Mouse (Mus musculus) 3T3-L1 (cell line): ENCODE results near the gene Hltf.
"Not testable (repeated sequence)": the region's sequence is repeated elsewhere in the genome, so short reads cannot be mapped to it uniquely, and the experiment has no call there.

Source experiments
- DNase-seq: peaks from one replicate; pipeline ENCODE4 v3.0.0-alpha.2; 2015; ENCODE audit warnings: low read depth, low spot score

Hltf gene

DNA sequence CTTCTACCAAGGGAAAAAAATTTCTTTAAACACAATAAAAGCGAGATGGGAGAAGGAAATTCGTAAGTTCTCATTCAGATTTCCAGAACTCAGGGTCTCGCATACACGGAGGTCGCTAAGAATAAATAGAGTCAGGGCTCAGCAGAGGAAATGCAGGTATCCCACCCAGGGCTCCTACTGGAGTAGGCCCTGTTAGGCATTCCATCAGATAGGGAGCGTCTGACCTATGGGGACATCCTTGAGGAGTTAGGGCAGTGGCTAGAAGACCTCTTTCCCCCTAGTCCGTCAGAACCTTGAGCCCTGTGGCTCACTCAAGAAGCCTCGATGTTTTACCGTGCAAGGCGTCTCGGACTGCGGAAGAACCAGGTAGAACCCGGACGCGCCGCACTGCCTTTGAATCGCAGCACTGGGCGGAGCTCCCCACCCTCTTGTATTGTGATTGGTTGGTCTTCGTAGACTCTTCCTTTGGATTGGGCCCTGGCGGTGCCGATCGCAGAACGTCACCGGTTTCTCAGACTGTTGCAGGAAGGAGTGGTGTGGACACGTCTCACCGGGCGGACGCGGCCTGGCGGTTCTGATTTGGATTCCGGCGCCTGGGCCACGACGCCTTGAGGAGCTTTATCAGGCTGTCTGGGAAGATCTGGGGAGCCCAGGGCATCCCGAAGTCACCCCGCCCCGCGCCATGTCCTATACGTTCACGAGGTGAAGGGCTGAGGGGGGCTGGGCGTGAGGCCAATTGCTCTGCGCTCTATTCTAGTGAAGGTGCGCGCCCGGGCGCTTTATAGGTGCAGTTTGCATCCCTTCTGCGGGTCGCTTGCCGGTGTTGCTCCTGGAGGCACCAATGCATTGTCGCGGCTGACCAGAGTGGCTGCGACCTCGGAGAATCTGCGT is at the start of gene Hltf:
TSS of gene Hltf (plus strand) at position 506 of the 891 bp plus-strand sequence.
- DNase-seq: peak; percentile 97

DNA sequence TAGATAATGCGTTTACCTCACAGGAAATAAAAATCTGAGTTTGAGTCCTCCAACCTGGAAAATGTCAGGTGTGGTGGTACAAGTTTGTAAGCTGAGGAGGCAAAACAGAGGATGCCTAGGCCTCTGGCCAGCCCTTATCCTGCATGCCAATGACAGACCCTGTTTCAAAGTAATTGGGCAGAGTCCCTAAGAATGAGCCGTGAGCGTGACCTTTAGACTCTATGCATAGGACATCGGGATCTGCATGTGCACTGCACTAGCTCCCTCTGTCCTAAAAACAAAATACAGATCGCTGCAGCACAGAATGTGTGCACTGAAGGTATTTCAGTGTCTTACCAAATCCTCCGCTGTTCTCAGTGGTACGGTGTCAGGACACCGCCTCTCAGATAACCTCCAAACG is 47.1 kb upstream of the Hltf start:
- no peak for DNase-seq

DNA sequence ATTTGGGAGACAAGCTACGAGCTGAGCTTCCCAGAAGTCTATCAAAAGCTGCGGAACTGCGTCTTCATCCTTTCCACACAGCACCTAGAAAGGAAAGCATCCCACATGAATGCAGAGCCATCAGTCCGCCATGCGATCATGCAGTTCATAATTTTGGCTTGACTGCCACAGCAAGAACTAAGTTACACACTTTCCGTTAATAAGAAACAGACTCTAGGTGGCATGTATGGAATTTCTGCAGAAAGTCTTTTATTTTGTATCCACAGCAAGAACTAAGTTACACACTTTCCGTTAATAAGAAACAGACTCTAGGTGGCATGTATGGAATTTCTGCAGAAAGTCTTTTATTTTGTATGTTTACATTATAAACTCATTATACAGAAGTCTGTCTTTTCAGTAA is 46.7 kb upstream of the Hltf start:
- DNase-seq: not testable (repeated sequence)

DNA sequence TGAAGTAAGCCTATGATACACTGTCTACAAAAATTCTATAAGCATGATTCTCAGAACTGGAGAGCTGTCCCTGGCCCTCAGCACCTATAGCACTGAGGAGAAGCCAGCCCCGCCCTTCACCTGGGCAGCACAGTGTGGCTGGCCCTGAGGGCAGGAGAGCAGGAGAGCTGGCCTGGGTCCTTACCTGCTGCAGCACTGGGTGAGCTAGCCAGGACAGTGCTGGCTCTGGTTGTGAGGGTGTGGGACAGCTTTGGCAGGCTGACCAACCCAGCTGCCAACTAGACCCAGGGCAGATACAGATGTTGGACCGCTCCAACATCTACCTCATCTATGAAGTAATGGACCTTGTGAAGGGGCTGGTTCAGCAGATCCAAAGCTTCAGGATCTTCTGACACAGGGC is 43.2 kb upstream of the Hltf start:
- DNase-seq: no peak

DNA sequence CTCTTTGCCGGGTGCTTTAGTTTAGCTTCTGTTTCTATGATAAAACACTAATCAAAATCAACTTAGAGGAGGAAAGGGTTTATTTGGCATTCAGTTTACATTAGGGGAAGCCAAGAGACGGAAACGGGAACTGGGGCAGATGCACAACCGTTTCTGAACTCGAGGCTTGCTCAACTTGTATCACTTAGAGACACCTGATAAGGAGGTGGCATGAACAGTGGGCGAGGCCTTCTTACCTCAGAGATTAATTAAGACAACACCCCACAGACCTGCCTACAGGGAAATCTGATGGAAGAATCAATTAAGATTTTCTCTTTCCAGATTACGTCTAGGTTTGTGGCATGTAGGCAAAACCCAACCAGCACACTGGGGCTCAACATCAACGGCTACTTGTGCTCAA is 39.5 kb upstream of the Hltf start:
- DNase-seq: no peak

- no peak for DNase-seq
Measured at GRCm38 (mm10) chr3:20023832-20024231, 33.8 kb upstream of the Hltf start.

- no peak for DNase-seq
Measured at GRCm38 (mm10) chr3:20026481-20026880, 31.1 kb upstream of the Hltf start.

DNA sequence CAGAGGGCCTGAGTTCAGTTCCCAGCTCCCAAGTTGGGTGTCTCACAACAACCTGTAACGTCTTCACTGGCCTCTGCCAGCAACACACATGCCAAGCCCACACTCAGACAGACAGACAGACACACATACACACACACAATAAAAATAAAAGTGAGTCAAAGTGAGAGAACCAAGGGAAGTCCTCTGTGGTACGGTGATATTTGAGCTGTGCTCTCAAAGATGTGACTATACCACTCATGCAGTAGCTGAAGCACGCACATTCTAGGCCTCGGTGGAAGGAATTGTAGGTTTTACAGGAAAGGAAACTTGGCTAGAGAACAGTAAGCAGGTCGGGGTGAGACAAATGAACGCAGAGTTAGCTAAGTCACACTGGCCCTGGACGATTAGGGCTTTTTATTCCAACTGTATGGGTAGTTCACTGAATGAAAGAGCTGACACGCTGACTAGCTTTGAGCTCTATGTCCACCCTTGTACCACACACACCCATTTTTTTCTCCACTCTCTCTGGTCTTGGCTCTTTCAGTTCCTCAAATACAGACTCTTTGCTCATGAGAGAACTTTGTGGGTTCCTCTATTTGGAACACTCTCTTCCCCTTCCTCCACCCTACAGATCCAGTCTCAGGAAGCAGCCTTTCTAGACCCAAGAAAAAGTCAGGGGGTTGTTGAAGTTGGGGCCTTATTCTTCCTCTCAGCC is 30.5 kb upstream of the Hltf start:
- no peak for DNase-seq

- DNase-seq: no peak
Measured at GRCm38 (mm10) chr3:20027788-20028187, 29.8 kb upstream of the Hltf start.

DNA sequence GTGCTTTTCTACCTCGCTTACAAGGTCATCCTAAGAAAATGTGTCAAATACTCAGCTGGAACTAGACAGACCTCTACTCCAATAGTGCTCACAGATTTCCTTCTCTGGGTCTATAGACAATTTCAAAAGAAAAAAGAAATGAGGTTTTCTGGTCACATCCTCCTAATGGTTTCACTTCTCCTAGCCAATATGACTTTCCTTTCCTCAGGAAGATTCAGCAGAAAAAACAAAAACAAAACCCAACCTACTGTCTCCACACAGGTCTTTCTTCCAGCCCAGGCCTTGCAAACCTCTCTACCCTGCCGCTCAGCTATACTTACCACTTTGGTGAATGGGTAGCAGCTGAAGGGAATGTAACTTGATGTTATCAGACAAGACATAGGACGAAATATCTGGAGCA is 29.0 kb upstream of the Hltf start:
- DNase-seq: no peak

DNA sequence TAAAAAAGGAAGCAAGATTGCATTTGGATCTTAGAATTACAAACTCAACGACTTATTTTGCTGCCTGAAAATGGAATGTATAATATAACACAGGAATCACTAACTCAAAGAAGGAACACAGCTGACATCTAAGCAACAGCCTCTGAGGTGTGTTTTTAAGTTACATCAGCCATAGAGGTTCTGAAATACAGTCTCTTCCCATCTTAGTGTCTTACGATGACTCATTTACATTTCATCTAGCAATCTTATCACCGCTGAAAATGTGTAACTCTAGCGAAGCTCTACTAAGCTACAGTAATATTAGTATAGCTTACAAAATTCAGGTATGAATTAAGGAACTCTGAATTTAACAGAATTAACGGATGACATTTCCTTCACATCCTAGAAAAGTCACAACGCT is 26.8 kb upstream of the Hltf start:
- DNase-seq: no peak

DNA sequence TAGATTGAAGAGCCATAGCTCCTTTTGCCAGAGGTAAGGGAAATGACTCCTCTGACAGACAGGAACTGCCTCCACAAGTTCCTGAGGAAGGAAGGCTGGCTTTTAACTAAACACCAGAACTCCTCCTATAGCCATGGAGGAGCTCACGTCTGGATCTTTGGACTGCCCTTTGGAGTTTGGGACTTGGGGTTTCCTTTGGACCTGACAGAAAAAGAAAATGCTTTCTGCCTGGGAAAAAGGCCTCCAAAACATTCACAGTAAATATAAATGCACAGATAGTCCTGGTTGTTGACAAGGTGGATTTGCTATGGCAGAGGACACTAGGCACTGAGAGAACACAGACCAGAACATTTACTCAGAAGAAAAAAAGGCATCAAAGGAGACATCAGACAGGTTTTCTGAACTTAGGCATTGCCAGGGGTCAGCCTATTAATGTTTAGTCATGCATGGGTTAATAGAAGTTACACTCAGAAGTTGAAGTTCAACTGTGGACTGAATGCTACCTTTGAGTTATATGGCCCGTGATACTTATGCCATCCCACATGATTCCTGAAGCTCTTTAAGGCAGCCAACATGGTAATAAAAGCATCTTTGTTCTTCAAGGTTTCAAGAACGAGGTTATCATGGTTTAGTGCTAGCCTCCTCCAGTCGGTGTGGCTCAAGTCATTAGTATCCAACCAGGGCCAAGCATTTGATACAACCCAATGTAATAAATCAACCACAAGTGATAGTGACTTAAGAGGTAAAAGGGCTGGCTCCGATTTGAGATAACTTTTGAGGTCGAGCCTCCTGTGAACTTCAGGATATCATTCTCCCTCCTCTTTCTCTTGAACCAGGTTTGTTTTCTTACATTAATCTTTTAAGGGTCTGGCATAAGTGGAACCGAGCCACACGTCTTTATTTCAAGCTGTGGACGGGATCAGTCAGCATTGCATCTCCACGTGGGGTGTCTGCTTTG is 23.6 kb upstream of the Hltf start:
- peak; percentile 5 for DNase-seq

GRCm38 (mm10) chr3:20034719-20035404 is 22.7 kb upstream of the Hltf start, which contains the start of gene Hps3:
Gene Hps3, minus strand, starts transcription at chr3:20035315.
- peak; percentile 90 for DNase-seq

DNA sequence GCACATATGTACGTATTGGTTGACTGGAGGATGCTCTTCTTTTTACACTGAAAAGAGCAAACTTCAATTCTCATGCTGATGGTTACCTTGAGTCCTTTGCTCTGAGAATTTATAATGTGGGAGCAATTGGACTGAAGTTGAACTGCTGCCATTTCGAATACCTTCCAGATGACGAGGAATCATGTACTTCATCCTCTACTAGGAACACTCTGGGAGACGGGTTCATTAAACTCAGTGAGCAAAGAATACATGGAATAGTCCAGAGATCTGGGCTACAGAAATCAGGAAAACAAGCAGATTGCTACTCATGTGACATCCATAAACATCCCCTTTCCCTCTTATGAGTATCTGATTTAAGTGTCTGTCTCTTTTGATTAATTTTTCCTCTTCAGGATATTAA is 21.5 kb upstream of the Hltf start:
- no peak for DNase-seq

DNA sequence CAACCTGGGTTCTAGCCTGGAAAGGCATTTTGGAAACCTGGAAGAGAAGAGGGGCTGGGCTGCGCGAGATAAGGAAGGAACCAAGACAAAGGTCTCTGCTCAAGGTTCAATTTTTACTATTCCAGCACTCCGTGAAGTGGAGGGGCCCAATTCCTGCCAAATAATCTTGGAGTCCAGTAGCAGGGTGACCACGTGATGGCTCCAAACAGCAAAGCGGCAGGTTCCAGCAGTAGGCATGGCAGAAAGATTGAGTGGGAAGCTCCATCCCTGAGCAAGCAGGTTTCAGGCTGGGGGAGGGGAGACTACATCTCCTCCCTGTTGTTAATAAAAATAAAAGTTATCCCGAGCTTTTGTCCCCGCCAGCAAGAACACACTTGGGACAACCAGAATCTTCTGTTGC is 16.1 kb upstream of the Hltf start:
- DNase-seq: not testable (repeated sequence)

- not testable (repeated sequence) for DNase-seq
Measured at GRCm38 (mm10) chr3:20044736-20045135, 12.9 kb upstream of the Hltf start.

- peak; percentile 36 for DNase-seq
Measured at GRCm38 (mm10) chr3:20058197-20058541, 558 bp downstream of the Hltf start.

DNA sequence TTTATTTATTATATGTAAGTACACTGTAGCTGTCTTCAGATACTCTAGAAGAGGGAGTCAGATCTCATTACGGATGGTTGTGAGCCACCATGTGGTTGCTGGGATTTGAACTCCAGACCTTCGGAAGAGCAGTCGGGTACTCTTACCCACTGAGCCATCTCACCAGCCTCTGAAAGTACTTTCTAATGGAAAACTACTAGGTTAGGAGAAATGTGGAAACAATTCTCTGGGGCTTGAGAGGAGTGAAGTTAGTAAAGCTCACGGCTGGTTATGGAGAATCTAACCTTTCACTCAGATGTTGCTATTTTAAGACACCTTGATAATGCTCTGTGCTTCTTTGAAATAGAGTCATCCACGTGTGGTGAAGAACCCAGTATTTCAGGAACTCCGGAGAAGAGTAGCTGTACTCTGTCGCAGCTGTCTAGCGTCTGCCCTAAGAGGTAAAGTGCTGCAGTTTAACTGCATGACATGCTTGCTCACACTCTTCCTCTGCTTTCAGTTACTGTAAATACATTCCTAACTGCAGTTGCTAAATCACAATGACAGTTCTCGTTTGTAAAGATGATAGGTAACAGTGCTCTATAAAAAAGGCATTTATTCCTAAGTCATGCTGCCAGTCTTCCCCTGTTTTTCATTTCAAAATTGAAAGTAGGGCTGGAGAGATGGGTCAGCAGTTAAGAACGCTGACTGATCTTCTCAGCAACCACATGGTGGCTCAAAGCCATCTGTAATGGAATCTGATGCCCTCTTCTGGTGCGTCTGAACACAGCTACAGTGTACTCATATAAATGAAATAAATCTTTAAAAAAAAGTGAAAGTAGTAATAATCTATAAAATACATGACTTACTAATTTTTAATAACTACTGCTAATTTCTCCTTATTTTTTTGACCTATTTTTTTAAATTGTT is 18.8 kb downstream of the Hltf start:
- DNase-seq: peak; percentile 63

DNA sequence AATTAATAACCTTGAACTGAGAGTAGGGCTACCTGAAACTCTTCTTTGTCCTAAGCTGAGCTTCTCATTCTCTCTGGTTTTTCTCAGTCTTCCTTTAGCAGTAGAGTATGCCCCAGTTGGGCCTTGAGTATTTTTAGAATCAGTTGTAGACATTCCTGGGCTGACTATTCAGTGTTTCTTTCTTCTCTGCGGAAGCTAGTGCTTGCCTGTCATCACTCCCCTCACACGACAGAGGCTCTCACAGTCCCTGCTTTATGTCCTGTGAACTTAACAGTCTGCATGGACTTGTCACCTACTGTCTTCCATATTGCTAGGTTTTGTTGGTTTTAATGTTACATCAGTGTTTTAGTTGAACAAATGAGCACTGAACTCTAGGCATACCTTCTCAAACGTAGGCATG is 24.6 kb downstream of the Hltf start:
- DNase-seq: no peak

DNA sequence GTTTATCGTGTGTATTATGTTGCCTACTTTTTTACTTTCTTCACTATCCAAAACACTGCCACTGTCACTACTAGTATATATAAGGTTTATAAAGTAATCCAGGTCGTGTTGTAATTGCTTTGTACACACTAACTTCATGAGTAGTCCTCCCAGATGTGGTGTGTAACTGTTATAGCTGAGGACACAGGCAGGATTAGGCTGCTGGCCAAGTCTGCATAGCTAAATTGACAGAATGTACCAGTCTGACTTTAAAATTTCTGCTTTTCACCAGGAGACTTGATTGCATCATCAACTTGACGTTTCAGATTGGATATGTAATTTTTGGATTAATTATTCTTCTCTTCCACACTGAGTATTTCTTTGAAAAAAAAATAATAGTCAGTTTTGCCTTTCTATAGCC is 46.2 kb downstream of the Hltf start:
- DNase-seq: no peak
